Mouse (Mus musculus) CD4-positive, CD25-positive, alpha-beta regulatory T cell, adult 2 months (primary cell): ENCODE data around the gene Acp5.

Experiments
- DNase-seq: peaks from one replicate; pipeline ENCODE4 v3.0.0-alpha.2; 2012; ENCODE audit warnings: low read depth, low spot score

Gene Acp5

DNA sequence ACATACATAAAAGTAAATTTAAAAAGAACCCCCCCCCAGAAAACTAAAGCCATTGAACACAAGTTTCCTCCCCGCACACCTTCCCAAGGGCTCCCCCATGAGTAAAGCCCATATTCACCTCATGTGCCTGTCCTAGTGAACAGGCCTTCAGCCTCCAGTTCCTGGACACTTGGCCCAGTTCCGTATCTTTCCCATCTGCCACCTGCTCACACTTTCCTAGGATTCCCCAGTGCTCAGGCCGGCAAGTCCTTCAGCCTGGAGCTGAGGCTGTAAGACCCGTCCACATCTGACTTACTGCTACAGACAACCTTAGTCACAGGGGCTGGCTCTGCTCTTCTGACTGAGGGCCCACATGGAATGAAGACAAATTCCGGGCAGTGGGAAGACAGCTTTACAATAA lies 4.2 kb upstream of the Acp5 start:
- no peak for DNase-seq

DNA sequence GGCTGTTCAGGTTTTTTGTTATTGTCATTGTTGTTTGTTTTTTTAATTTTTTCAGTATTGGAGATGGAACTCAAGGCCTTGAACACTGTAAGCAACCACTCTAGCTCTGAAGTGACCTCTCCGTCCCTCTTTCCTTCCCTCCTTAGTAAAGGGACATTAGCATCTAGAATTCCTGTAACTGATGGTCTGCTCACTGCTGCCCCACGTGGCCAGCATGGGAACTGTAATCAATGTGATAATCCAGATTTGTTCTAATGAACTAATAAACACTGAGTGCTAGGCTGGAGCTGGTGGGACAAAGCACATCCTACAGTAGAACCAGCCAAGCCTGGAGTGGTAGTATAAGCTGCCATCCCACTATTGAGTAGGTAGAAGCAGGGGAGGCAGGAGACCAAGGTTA lies 3.0 kb upstream of the Acp5 start:
- peak; percentile 75 for DNase-seq

DNA sequence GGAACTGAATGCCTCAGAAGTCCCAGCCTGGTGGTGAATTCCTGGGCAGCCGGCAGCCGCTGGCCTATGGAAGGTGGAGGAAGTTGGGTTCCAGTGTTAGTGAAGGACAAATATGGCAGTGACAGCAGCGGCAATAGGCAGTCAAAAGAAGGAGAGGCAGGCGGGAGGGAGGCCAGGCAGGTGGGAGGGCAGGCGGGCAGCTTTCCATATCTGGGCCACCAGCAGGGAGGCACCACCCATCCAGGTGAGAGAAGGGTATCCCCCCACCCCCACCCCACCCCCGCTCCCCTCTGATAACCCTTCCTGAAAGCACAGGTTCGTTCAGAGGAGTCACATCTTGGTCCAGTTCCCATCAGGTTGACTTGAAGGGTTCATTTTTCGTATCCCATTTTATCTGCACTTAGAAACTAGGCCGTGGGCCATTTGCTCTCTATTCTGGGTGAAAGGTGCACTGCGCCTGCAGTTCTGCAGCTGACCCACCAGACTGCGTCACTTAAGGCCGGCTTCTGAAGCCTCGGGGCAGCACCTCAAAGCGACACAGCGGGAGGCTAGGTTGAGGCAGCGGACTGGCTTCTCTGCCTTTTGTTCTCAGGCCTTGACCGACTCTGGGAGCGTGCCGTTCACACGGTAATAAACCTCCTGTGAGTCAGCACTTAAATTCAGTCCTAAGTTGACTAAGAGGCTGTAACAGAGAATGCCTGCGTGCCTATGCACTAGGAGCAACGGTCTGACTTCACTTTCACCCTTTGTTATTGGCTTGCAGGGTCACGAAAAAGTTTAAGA lies 1.4 kb upstream of the Acp5 start:
- no peak for DNase-seq

DNA sequence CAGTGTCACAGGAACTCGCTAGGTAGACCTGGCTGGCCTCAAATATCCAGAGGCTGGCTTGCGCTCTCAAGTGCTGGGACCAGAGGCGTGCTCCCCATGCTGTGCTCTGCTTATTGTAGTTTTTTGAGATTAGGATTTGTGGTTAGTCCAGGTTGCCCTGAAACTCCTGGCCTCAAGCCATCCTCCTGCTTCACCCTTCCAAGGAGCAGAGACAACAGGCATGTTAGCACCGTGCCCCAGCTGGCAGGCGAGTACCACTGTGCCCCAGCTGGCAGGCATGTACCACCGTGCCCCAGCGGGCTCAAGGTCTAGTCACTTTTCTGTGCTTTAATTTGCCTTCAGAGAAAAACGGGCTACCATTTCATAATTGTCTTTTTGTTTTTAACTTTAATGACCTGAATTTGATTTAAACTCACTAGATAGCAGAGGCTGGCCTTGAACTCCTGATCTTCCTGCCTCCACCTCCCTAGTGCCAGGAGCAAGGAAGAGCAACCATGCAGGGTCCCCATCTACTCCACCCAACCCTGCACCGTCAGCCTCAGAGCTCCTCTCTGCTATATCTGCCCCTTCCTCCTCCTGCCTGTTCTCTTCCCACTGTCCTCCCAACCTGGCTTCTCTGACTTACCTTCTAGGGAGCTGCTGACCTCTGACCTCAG lies 395 bp downstream of the Acp5 start:
- DNase-seq: no peak

DNA sequence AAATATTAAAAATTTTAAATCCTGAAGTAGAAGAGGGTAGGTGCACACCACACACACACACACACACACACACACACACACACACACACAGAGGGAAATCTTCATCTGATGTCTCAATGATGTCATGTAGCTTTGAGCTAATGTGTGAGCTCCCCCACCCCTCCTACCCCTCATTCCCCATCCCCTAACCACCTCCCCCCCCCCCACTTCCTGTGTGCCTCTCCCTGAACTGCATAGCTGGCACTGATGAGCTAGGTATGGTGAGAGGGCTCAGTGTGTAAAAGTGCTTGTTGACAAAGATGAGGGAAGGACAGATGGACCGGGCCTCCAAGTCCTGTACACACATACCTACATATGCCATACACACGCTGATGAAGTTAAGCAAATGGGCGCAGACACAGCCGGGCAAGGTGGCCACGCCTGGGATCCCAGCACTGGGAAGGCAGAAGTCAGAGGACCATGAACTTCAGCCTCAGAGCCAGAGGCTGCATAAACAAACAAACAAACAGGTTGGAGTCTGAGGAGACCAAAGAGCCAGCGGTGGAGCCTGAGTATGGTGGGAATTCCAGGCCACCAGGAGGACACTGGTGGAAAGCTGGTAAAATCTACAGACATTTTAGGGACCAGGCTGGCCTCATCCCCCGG lies 1.1 kb downstream of the Acp5 start:
- peak; percentile 74 for DNase-seq

DNA sequence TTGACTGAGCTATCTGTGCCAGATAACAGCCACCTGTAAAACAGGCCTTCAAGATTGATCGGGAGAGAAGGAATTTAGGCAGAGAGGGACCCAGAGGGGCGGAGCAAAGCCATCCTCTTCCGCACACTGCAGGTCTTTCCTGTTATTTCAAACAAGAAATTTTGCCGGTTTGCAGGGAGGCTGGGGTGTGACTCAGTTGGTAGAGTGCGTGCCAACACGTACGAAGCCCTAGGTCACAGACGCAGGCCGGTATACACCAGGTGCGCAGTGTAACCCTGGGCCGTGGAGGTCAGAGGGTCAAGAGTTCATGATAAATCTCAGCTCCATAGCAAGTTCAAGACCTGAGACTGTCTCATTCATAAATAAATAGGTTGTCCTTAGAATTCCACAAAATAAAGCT lies 3.3 kb downstream of the Acp5 start:
- DNase-seq: peak; percentile 66

DNA sequence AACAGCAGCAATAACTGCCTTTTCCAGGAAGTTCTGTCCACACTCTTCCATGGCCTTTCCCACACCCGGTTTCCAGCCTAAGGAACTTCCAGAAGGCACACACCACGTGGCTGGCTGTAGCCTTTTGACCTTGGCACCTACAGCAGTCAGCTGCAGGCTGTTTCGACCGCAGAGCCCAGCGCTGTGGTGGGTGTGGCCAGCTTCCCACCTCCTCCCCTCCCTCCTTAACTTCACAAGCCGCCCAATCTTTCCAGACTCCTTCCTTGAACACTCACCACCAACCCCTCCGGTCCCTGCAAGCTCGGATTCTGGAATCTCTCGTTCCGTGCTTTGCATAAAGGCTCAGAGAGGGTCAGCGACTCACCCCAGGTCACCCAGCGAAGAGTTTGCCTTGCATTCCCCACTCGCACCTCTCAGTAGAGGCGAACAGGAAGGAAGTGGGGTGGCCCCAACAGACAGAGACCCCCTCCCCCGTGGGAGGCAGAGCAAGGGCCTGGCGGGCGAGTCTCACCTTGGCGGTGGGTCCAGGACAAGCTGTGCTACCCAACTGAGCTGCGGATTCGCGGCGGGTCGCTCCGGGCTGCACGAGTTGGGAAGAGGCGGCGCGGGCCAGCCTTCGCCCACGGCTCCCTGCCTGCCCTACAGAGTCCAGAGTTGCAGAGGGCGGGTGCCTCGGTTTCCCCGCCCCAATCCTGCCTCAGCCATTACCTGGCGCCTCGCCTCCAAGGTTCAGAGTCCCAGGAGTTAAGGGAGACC lies 4.1 kb downstream of the Acp5 start:
- DNase-seq: peak; percentile 67

DNA sequence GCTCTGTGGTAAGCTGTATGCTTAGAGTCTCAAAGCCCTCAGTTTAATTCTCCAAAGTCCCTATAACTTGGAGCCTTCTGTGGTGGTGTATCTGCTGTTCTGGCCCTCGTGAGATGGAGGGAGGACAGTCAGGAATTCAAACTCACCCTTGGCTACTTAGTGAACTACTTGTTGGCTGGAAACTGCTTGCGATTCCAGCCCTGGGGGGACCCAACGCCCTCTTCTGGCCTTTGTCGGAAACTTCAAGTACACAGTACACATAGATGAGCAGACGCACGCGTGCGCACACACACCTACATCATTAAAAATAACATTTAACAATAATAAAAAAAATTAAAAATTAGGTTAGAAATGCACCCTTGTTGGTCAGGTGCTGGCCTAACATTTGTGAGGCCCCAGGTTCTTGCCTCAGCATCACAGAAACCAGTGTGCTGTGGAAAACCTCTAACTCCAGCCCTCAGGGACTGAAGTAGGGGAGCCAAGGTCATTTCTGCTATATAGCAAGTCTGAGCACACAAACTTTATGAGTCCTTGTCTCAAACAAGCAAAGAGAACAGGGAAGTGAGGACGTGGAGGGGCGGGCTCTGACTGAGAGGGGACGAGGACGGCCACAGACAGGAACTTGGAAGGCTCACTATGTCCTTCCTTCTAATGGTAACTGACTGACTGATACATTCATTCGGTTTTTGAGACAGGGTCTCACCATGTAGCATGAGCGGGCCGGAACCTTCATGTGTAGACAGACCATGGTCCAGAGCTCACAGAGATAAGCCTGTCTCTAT lies 10.1 kb downstream of the Acp5 start:
- DNase-seq: no peak

DNA sequence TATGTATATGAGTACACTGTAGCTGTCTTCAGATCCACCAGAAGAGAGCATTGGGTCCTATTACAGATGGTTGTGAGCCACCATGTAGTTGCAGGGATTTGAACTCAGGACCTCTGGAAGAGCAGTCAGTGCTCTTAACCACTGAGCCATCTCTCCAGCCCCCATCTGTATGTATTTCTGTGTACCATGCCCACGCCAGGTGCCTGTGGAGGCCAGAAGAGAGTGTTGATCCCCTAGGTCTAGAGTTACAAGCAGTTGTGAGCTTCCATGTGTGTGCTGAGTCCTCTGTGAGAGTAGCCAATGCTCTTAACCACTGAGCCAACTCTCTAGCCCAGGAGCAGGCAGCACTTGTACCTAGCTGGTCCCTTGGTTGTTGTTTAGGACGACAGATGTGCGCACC lies 11.3 kb downstream of the Acp5 start:
- no peak for DNase-seq

DNA sequence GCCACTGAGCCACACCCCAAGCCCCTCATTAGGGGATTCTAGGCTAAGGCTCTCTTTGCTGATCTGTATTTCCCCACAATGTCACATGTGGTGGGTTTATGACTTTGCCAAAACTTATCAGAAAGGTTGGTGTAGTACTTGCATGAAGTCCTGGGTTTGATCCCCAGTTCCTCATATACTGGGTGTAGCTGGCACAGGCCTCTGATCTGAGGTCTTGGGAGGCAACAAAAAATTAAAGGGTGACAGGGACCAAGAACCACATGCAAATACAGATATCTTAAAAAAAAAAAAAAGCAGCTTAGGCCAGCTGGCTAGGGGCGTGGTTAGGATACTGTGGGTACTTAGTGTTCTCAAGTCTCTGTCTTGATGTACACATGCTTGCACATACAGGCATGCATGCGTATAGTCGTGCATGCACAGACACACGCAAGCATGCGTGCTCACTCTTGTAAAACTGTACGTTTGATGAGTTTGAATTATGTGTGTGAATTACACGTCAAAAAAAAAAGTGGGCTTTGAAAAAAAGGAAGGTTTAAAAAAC lies 12.4 kb downstream of the Acp5 start:
- peak; percentile 40 for DNase-seq

DNA sequence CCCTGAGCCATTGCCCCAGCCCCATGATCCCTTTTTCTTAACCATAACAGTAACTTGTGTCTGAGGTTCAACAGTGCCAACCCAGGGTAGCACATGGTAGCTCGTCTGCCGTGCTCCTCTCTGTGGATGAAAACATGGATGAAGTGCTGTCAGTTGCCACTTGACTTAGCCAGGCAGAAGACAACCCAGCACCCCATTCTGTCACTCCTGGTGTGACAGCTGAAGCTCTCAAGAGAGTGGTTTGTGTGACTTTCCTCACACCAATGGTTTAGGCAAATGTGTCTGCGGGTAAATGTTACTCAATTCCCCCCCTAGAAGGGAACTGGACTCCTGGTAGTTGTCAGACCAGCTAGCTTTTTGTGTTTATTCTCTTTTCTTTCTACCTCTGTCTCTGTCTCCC lies 13.5 kb downstream of the Acp5 start:
- no peak for DNase-seq

DNA sequence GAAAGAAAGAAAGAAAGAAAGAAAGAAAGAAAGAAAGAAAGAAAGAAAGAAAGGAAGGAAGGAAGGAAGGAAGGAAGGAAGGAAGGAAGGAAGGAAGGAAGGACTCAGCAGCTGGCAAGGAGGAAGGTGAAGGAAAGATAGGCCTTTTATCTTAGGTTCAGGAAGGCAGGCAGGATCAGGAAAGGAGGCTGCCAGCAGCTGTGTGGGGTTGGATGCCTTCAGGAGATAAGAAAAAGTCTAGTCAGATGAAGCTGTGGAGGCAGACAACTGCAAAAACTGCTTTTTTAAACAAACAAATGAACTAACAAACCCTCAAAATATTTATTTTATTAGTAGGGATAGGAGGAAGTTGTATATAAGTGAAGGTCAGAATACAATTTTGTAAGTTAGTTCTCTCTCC lies 14.0 kb downstream of the Acp5 start:
- DNase-seq: no peak

DNA sequence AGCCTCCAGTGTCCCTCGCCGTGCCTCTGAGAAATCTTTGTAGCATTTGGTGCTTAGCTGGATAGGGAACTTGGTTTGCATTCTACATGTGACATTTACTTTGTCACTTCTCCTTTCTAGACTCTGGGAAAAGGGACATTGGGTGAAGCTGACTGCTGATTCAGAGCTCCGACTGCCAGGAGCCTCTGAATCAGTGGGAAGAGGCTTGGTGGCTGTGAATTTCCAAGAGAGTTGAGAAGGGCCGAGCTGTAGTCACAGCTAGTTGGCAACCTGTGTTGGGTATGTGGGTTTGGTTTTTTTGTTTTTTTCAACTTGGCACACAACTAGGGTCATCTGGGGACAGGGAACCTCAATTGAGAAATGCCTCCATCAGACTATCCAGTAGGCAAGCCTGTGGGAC lies 16.0 kb downstream of the Acp5 start:
- no peak for DNase-seq

DNA sequence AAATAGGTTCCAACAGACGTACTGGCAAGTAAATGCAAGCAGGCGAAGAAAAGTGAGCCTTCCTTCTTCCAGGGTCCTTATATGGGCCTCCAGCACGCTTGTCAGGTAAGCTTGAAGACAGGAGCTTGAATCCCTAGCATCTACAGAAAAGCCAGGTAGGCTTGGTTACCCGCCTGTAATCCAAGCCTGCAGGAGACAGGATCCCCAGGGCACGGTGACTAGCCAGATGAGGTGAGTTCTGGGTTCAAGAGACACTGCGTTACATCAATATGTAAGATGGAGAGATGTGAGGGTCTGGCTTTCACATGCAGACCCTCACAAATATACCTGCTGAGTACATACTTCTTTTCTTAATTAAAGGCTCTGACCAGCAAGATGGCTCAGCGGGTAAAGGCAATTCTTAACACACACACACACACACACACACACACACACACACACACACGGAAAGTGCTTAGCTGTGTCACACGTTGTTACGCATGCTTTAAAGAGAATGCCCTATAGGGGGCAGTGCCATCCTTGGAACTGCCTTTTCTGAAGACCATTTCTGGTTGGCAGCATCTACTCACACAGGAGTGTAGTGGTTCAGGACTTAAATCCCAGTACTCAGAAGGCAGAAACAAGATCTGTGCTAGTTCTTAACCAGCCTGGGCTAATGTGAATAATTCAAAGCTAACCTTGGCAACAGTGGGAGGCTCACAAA lies 17.6 kb downstream of the Acp5 start:
- peak; percentile 94 for DNase-seq

DNA sequence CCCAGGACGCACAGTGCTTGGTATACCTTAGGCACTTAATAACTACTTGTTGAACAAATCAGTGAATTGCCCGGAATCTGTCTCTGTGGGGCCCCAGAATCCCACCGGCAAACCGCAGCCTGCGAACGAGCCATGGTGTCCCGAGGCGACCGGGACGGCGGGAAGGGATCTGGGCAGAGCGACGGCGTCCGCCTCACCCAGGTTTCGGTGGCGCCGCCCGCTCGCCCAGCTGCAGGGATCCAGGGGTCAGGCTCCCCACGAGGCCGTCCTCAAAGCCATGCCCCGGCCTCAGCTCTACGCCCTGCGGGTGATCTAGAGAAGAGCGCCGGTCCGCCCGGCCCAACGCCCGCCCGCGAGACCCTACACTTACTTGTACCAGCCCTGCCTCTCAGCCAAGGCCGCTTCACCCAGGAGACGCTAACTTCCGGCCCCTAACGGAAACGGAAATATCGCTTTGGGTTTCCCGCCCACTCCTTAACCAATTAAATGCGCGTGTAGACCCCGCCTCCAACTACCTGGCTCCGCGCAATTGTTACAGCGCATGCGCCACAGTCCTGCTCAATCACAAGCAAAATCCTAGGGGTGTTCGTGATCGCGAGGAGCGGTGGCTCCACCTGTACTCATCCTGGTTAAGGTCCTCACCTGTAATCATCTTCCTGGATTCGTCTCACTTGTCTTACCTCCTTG lies 18.6 kb downstream of the Acp5 start, which contains the start of gene Elof1:
Gene Elof1 (minus strand): TSS at position 433 of the 687 bp plus-strand sequence.
- DNase-seq: peak; percentile 98

DNA sequence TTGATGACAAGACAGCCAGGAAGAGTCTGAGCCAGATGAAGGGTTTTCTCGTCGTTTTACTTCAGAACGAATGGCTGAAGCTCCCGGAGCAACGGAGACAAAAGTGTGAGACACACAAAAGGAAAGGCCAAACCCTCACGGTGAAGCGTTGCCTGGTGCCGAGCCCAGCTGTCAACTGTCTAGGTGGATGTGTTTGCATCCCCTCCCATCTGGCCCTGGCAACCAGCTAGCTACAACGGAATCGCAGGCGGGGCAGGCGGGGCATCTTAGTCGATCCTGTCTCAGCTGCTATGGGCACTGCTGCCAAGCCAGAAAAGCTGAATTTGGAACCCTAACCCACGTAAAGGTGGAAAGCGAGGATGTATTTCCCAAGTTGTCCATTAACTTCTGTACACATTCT lies 19.4 kb downstream of the Acp5 start:
- peak; percentile 23 for DNase-seq

DNA sequence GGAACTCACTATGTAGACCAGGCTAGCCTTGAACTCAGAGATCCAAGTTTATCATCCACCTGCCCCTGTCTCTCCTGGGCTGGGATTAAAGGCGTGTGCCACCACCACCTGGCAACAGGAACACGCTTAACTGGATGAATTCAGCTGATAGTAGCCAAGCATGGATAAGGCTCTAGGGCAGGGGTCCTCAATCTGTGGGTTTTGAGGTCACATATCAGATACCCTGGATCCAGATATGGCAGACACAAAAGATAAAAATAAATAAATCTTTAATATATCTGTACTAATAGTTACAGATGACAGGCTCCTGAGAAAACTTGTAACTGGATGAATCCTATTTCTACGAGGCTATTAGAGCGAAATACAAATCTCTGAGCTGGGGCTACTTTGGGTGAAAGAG lies 19.9 kb downstream of the Acp5 start:
- DNase-seq: no peak

DNA sequence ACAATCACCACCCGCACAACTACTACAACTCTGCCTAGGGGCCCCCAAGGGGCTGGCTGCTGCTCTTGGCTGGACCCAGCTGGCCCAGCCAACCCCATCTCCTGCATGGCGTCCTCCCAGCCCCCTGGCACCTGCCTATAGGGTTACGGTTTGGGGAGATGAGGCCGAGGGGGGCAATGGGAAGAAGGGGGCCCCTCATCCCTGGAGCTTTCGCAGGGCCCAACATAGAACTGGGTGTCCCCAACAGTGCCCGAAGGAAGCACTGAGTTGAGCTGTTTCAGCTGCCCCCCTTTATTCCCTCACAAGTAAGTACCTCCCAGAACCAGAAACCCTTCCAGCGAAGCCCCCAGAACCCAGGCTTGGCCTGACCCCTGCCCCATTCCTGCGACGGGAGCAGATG lies 27.3 kb downstream of the Acp5 start:
- DNase-seq: no peak

DNA sequence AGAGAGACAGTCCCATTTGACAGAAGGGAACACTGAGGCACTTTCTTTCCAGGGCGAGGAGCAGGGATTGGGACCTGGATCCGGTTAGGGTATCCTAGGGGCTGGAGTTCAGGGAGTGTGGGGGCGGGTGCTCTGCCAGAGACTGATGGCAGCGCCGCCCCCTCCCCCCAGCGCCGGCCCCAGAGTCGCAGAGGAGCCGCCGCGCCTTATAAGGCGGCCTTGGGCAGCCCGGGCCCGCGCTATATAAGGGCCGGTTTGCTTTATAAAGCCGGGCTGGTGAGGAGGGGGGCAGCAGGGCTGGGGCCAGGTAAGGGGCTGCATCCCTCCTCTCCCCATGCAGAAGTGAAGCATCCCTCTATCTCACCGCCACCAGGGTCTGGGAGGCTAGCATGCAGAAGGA lies 35.6 kb downstream of the Acp5 start:
- no peak for DNase-seq
